Mouse (Mus musculus): ENCODE results near the gene Zfp9.

Zfp9 gene

GRCm38 (mm10) chr6:118478957-118479708 lies at the start of gene Zfp9:
TSS of gene Zfp9 (minus strand) at chr6:118479320.
- DNase-seq (ENCODE audit: extremely low spot score): peak; percentile 83

GRCm38 (mm10) chr6:118520668-118521067 lies 41.5 kb upstream of the Zfp9 start:
- no peak for DNase-seq (ENCODE audit: extremely low spot score)

- no peak for DNase-seq (ENCODE audit: extremely low spot score)
Measured at GRCm38 (mm10) chr6:118513335-118514012, 34.4 kb upstream of the Zfp9 start.

- no peak for DNase-seq (ENCODE audit: extremely low spot score)
Measured at GRCm38 (mm10) chr6:118499010-118499409, 19.9 kb upstream of the Zfp9 start.

- DNase-seq (ENCODE audit: extremely low spot score): no peak
Measured at GRCm38 (mm10) chr6:118482125-118482524, 3.0 kb upstream of the Zfp9 start.

GRCm38 (mm10) chr6:118477875-118478785 lies 990 bp downstream of the Zfp9 start:
- DNase-seq (ENCODE audit: extremely low spot score): peak; percentile 29

GRCm38 (mm10) chr6:118462069-118462705 lies 16.9 kb downstream of the Zfp9 start:
- no peak for DNase-seq (ENCODE audit: extremely low spot score)

- DNase-seq (ENCODE audit: extremely low spot score): no peak
Measured at GRCm38 (mm10) chr6:118457726-118458125, 21.4 kb downstream of the Zfp9 start.

GRCm38 (mm10) chr6:118455042-118455631 lies 24.0 kb downstream of the Zfp9 start, which contains the start of gene Zfp248:
TSS of gene Zfp248 (minus strand) at chr6:118455528.
- DNase-seq (ENCODE audit: extremely low spot score): peak; percentile 89

- DNase-seq (ENCODE audit: extremely low spot score): peak; percentile 2
Measured at GRCm38 (mm10) chr6:118454452-118454851, 24.7 kb downstream of the Zfp9 start.

GRCm38 (mm10) chr6:118431502-118431901 lies 47.6 kb downstream of the Zfp9 start:
- DNase-seq (ENCODE audit: extremely low spot score): no peak

- no peak for DNase-seq (ENCODE audit: extremely low spot score)
Measured at GRCm38 (mm10) chr6:118426666-118427065, 52.5 kb downstream of the Zfp9 start.

GRCm38 (mm10) chr6:118419050-118419920 lies 59.8 kb downstream of the Zfp9 start, which contains the start of gene Bms1:
TSS of gene Bms1 (minus strand) at chr6:118419474.
- peak; percentile 95 for DNase-seq (ENCODE audit: extremely low spot score)

Data from embryo, embryonic 9.5 days (tissue).